Mouse (Mus musculus): ENCODE results near the gene Rtl10. TPM values are rescaled to one million over a fixed set of nuclear protein-coding genes. Genes with fewer than 3 reads are reported as not detected.

Rtl10 gene
- polyA plus RNA-seq (2011; ENCODE audit: insufficient read depth, insufficient read length, low read depth, missing spikeins), result 11.5 and 12.7 TPM in 2 replicates

GRCm38 (mm10) chr16:18498558-18498990, at the start of gene Rtl10, which contains the start of gene Gnb1l:
Gene Rtl10, plus strand, starts transcription at chr16:18498901.
Gene Gnb1l, plus strand, starts transcription at chr16:18498713.
- Histone ChIP-seq H3K27ac (ENCODE audit: insufficient read depth, low read length) (peak within 1 kb of the TSS; percentile 52), H3K9me3 (replicated peaks; ENCODE audit: control insufficient read depth, insufficient read depth, low read length, poor library complexity, severe bottlenecking) (no peaks in the 10 kb centered on the region), H3K4me3 (ENCODE audit: low read depth, low read length) (peak within 1 kb of the TSS; percentile 85), H3K9ac (ENCODE audit: low read depth, poor library complexity, severe bottlenecking) (peak within 1 kb of the TSS; percentile 80), H3K27me3 (ENCODE audit: control insufficient read depth, insufficient read depth, low read length, poor library complexity, severe bottlenecking) (no peaks in the 10 kb centered on the region), H3K4me1 (ENCODE audit: control insufficient read depth, insufficient read depth, low read length) (peaks cover 6% of the 10 kb centered on the region), H3K36me3 (ENCODE audit: control insufficient read depth, insufficient read depth, low read length, poor library complexity, severe bottlenecking) (peaks cover 11% of the 10 kb centered on the region)
- peak; percentile 33 for TF ChIP-seq POLR2A (IDR thresholded peaks at IDR 0.05; ENCODE audit: insufficient read depth, low read length)
- 0 out of 2 replicates have a peak, but pooled peaks have one; percentile 35 for TF ChIP-seq EP300 (IDR thresholded peaks at IDR 0.05; ENCODE audit: insufficient read depth, low read depth, low read length)
- no peak for TF ChIP-seq CTCF (IDR thresholded peaks at IDR 0.05; ENCODE audit: low read depth, low read length)

GRCm38 (mm10) chr16:18449005-18449404, 49.7 kb upstream of the Rtl10 start:
- H3K27me3 ChIP-seq (ENCODE audit: control insufficient read depth, insufficient read depth, low read length, poor library complexity, severe bottlenecking), result no peaks in the 10 kb centered on the region
- no peak overlapping the region for H3K27ac ChIP-seq (ENCODE audit: insufficient read depth, low read length)
- no peak for TF ChIP-seq CTCF (IDR thresholded peaks at IDR 0.05; ENCODE audit: low read depth, low read length)
- TF ChIP-seq EP300 (IDR thresholded peaks at IDR 0.05; ENCODE audit: insufficient read depth, low read depth, low read length), result no peak
- TF ChIP-seq POLR2A (IDR thresholded peaks at IDR 0.05; ENCODE audit: insufficient read depth, low read length), result no peak
- no peak overlapping the region for H3K4me3 ChIP-seq (ENCODE audit: low read depth, low read length)
- no peaks in the 10 kb centered on the region for H3K9me3 ChIP-seq (replicated peaks; ENCODE audit: control insufficient read depth, insufficient read depth, low read length, poor library complexity, severe bottlenecking)
- no peaks in the 10 kb centered on the region for H3K4me1 ChIP-seq (ENCODE audit: control insufficient read depth, insufficient read depth, low read length)
- no peaks in the 10 kb centered on the region for H3K36me3 ChIP-seq (ENCODE audit: control insufficient read depth, insufficient read depth, low read length, poor library complexity, severe bottlenecking)
- H3K9ac ChIP-seq (ENCODE audit: low read depth, poor library complexity, severe bottlenecking), result no peak overlapping the region

- Histone ChIP-seq H3K9me3 (replicated peaks; ENCODE audit: control insufficient read depth, insufficient read depth, low read length, poor library complexity, severe bottlenecking) (no peaks in the 10 kb centered on the region), H3K9ac (ENCODE audit: low read depth, poor library complexity, severe bottlenecking) (no peak overlapping the region), H3K27me3 (ENCODE audit: control insufficient read depth, insufficient read depth, low read length, poor library complexity, severe bottlenecking) (no peaks in the 10 kb centered on the region), H3K4me3 (ENCODE audit: low read depth, low read length) (no peak overlapping the region), H3K36me3 (ENCODE audit: control insufficient read depth, insufficient read depth, low read length, poor library complexity, severe bottlenecking) (no peaks in the 10 kb centered on the region), H3K4me1 (ENCODE audit: control insufficient read depth, insufficient read depth, low read length) (no peaks in the 10 kb centered on the region), H3K27ac (ENCODE audit: insufficient read depth, low read length) (no peak overlapping the region)
- TF ChIP-seq EP300 (IDR thresholded peaks at IDR 0.05; ENCODE audit: insufficient read depth, low read depth, low read length), result no peak
Measured at GRCm38 (mm10) chr16:18451486-18452181, 47.1 kb upstream of the Rtl10 start.

- Histone ChIP-seq H3K9me3 (replicated peaks; ENCODE audit: control insufficient read depth, insufficient read depth, low read length, poor library complexity, severe bottlenecking) (no peaks in the 10 kb centered on the region), H3K36me3 (ENCODE audit: control insufficient read depth, insufficient read depth, low read length, poor library complexity, severe bottlenecking) (no peaks in the 10 kb centered on the region), H3K4me1 (ENCODE audit: control insufficient read depth, insufficient read depth, low read length) (no peaks in the 10 kb centered on the region), H3K27ac (ENCODE audit: insufficient read depth, low read length) (no peak overlapping the region), H3K27me3 (ENCODE audit: control insufficient read depth, insufficient read depth, low read length, poor library complexity, severe bottlenecking) (no peaks in the 10 kb centered on the region), H3K4me3 (ENCODE audit: low read depth, low read length) (no peak overlapping the region), H3K9ac (ENCODE audit: low read depth, poor library complexity, severe bottlenecking) (no peak overlapping the region)
- no peak for TF ChIP-seq POLR2A (IDR thresholded peaks at IDR 0.05; ENCODE audit: insufficient read depth, low read length)
- TF ChIP-seq CTCF (IDR thresholded peaks at IDR 0.05; ENCODE audit: low read depth, low read length), result no peak
- no peak for TF ChIP-seq EP300 (IDR thresholded peaks at IDR 0.05; ENCODE audit: insufficient read depth, low read depth, low read length)
Measured at GRCm38 (mm10) chr16:18452361-18452862, 46.3 kb upstream of the Rtl10 start.

- TF ChIP-seq CTCF (IDR thresholded peaks at IDR 0.05; ENCODE audit: low read depth, low read length), result no peak
- no peak for TF ChIP-seq EP300 (IDR thresholded peaks at IDR 0.05; ENCODE audit: insufficient read depth, low read depth, low read length)
- no peak for TF ChIP-seq POLR2A (IDR thresholded peaks at IDR 0.05; ENCODE audit: insufficient read depth, low read length)
- Histone ChIP-seq H3K36me3 (ENCODE audit: control insufficient read depth, insufficient read depth, low read length, poor library complexity, severe bottlenecking) (no peaks in the 10 kb centered on the region), H3K4me3 (ENCODE audit: low read depth, low read length) (no peak overlapping the region), H3K4me1 (ENCODE audit: control insufficient read depth, insufficient read depth, low read length) (no peaks in the 10 kb centered on the region), H3K9me3 (replicated peaks; ENCODE audit: control insufficient read depth, insufficient read depth, low read length, poor library complexity, severe bottlenecking) (no peaks in the 10 kb centered on the region), H3K27ac (ENCODE audit: insufficient read depth, low read length) (no peak overlapping the region), H3K27me3 (ENCODE audit: control insufficient read depth, insufficient read depth, low read length, poor library complexity, severe bottlenecking) (no peaks in the 10 kb centered on the region), H3K9ac (ENCODE audit: low read depth, poor library complexity, severe bottlenecking) (no peak overlapping the region)
Measured at GRCm38 (mm10) chr16:18453846-18454245, 44.9 kb upstream of the Rtl10 start.

- TF ChIP-seq EP300 (IDR thresholded peaks at IDR 0.05; ENCODE audit: insufficient read depth, low read depth, low read length), result no peak
- Histone ChIP-seq H3K27me3 (ENCODE audit: control insufficient read depth, insufficient read depth, low read length, poor library complexity, severe bottlenecking) (no peaks in the 10 kb centered on the region), H3K9ac (ENCODE audit: low read depth, poor library complexity, severe bottlenecking) (no peak overlapping the region), H3K36me3 (ENCODE audit: control insufficient read depth, insufficient read depth, low read length, poor library complexity, severe bottlenecking) (no peaks in the 10 kb centered on the region), H3K27ac (ENCODE audit: insufficient read depth, low read length) (no peak overlapping the region), H3K9me3 (replicated peaks; ENCODE audit: control insufficient read depth, insufficient read depth, low read length, poor library complexity, severe bottlenecking) (no peaks in the 10 kb centered on the region), H3K4me3 (ENCODE audit: low read depth, low read length) (no peak overlapping the region), H3K4me1 (ENCODE audit: control insufficient read depth, insufficient read depth, low read length) (peaks cover 6% of the 10 kb centered on the region)
Measured at GRCm38 (mm10) chr16:18455407-18455806, 43.3 kb upstream of the Rtl10 start.
